Mouse (Mus musculus) limb, embryonic 11.5 days (tissue): Measurements from ENCODE around the gene Ninl. TPM values are rescaled to one million over a fixed set of nuclear protein-coding genes. Genes with fewer than 3 reads are reported as not detected.

Experiments
- ATAC-seq: fragments of 200-750 bp; cut with Nextera tagmentation; 2 replicates; pipeline ENCODE4 v1.8.0; 2017; ENCODE audit warnings: low read depth; ENCODE audit not compliant: insufficient number of reproducible peaks, low FRiP score, low TSS enrichment
- DNase-seq: peaks from one replicate; pipeline ENCODE4 v3.0.0-alpha.2; 2015; ENCODE audit warnings: low spot score
- H3K27ac ChIP-seq: fragments of 300-500 bp; sonication (generic); replicated peaks from 2 replicates; pipeline ENCODE4 v1.5.1; 2014; ENCODE audit warnings: low read depth, mild to moderate bottlenecking, low read length
- H3K27me3 ChIP-seq: fragments of 300-500 bp; sonication (generic); 2 replicates; pipeline ENCODE4 v1.6.1; 2014; ENCODE audit warnings: mild to moderate bottlenecking, low read length, mixed read lengths; ENCODE audit not compliant: control insufficient read depth, insufficient read depth
- H3K36me3 ChIP-seq: fragments of 300-500 bp; sonication (generic); 2 replicates; pipeline ENCODE4 v1.6.1; 2014; ENCODE audit warnings: mild to moderate bottlenecking, low read length, moderate library complexity, mixed read lengths; ENCODE audit not compliant: control insufficient read depth, insufficient read depth
- H3K4me1 ChIP-seq: fragments of 300-500 bp; sonication (generic); 2 replicates; pipeline ENCODE4 v1.6.1; 2014; ENCODE audit warnings: low read length, mixed read lengths; ENCODE audit not compliant: control insufficient read depth, insufficient read depth
- H3K4me2 ChIP-seq: fragments of 300-500 bp; sonication (generic); 2 replicates; pipeline ENCODE4 v1.6.1; 2014; ENCODE audit warnings: low read depth, mild to moderate bottlenecking, moderate library complexity; ENCODE audit not compliant: severe bottlenecking
- H3K4me3 ChIP-seq: fragments of 300-500 bp; sonication (generic); 2 replicates; pipeline ENCODE4 v1.5.1; 2014; ENCODE audit warnings: low read depth, low read length
- H3K9ac ChIP-seq: fragments of 300-500 bp; sonication (generic); 2 replicates; pipeline ENCODE4 v1.6.1; 2014; ENCODE audit warnings: mild to moderate bottlenecking, low read length
- H3K9me3 ChIP-seq: fragments of 300-500 bp; sonication (generic); 2 replicates; pipeline ENCODE4 v1.6.1; 2016; ENCODE audit warnings: low read length; ENCODE audit not compliant: control insufficient read depth
- WGBS: fragments of 180-500 bp; shearing (Covaris S2); extraction: QIAGEN DNeasy Blood & Tissue Kit; methylation state at CpG from one replicate; pipeline ENCODE4 v1.1.7; 2014; 5-methylcytosine and 5-hydroxymethylcytosine counted together
- polyA plus RNA-seq: library from polyadenylated mRNA; unstranded; fragments of >200 nt; fragmentation: Nextera tagmentation; extraction: Ambion mirVana; gene quantifications from 2 replicates; pipeline ENCODE4 v1.2.1, GENCODE M21; 2014

Ninl gene
- polyA plus RNA-seq, 1 experiment from 2014 or later: 11.5 TPM

GRCm38 (mm10) chr2:150973401-150974115, 65.6 kb downstream of the Ninl start:
- no peak overlapping the region for H3K4me2 ChIP-seq

GRCm38 (mm10) chr2:150972681-150973080, 66.5 kb downstream of the Ninl start:
- H3K27me3 ChIP-seq: no peaks in the 10 kb centered on the region

More at GRCm38 (mm10) chr2:150973401-150974115, 65.6 kb downstream of the Ninl start:
- H3K4me3 ChIP-seq: no peak overlapping the region
- no peak overlapping the region for H3K27ac ChIP-seq
- H3K36me3 ChIP-seq: peaks cover 2% of the 10 kb centered on the region; the same call in 1 of the 2 replicates
- no peaks in the 10 kb centered on the region for H3K9me3 ChIP-seq
- no peaks in the 10 kb centered on the region for H3K4me1 ChIP-seq
- H3K9ac ChIP-seq: no peak overlapping the region
- DNase-seq (no peak), ATAC-seq (no peak)
- H3K27me3 ChIP-seq: no peaks in the 10 kb centered on the region
- 93% methylated on average over 8 of the region's 8 CpGs for WGBS

GRCm38 (mm10) chr2:150971856-150972255, 67.3 kb downstream of the Ninl start:
- Histone ChIP-seq H3K27me3 (no peaks in the 10 kb centered on the region), H3K9ac (no peak overlapping the region), H3K4me2 (no peak overlapping the region), H3K36me3 (peaks cover 2% of the 10 kb centered on the region; the same call in 1 of the 2 replicates), H3K4me1 (no peaks in the 10 kb centered on the region), H3K4me3 (no peak overlapping the region), H3K27ac (no peak overlapping the region), H3K9me3 (no peaks in the 10 kb centered on the region)
- ATAC-seq: no peak
- WGBS: 94% methylated on average over 7 of the region's 7 CpGs
- no peak for DNase-seq

More at GRCm38 (mm10) chr2:150972681-150973080, 66.5 kb downstream of the Ninl start:
- WGBS: 96% methylated on average over 3 of the region's 3 CpGs
- H3K4me2 ChIP-seq: no peak overlapping the region
- no peaks in the 10 kb centered on the region for H3K9me3 ChIP-seq
- H3K4me3 ChIP-seq: no peak overlapping the region
- no peaks in the 10 kb centered on the region for H3K4me1 ChIP-seq
- DNase-seq (no peak), ATAC-seq (no peak)
- no peak overlapping the region for H3K27ac ChIP-seq
- peaks cover 2% of the 10 kb centered on the region; the same call in 1 of the 2 replicates for H3K36me3 ChIP-seq
- H3K9ac ChIP-seq: no peak overlapping the region

- ATAC-seq: no peak
- Histone ChIP-seq H3K27me3 (no peaks in the 10 kb centered on the region), H3K9me3 (no peaks in the 10 kb centered on the region), H3K4me2 (no peak overlapping the region), H3K9ac (no peak overlapping the region), H3K27ac (no peak overlapping the region), H3K36me3 (peaks cover 2% of the 10 kb centered on the region; the same call in 1 of the 2 replicates), H3K4me1 (no peaks in the 10 kb centered on the region), H3K4me3 (no peak overlapping the region)
- 96% methylated on average over 2 of the region's 2 CpGs for WGBS
- DNase-seq: no peak
Measured at GRCm38 (mm10) chr2:150969231-150969630, 70.0 kb downstream of the Ninl start.

- Histone ChIP-seq H3K9ac (no peak overlapping the region), H3K27me3 (no peaks in the 10 kb centered on the region), H3K9me3 (no peaks in the 10 kb centered on the region), H3K36me3 (peaks cover 2% of the 10 kb centered on the region; the same call in 1 of the 2 replicates), H3K4me1 (no peaks in the 10 kb centered on the region), H3K4me3 (no peak overlapping the region), H3K27ac (no peak overlapping the region), H3K4me2 (no peak overlapping the region)
- ATAC-seq (no peak), DNase-seq (no peak)
- 96% methylated on average over 2 of the region's 2 CpGs for WGBS
Measured at GRCm38 (mm10) chr2:150967491-150967890, 71.7 kb downstream of the Ninl start.

GRCm38 (mm10) chr2:150965951-150966350, 73.2 kb downstream of the Ninl start:
- DNase-seq: no peak
- ATAC-seq: no peak
- H3K36me3 ChIP-seq: no peaks in the 10 kb centered on the region; the same call in 1 of the 2 replicates
- no peaks in the 10 kb centered on the region for H3K9me3 ChIP-seq
- H3K4me3 ChIP-seq: no peak overlapping the region
- H3K9ac ChIP-seq: no peak overlapping the region
- no peak overlapping the region for H3K4me2 ChIP-seq
- H3K27me3 ChIP-seq: no peaks in the 10 kb centered on the region
- H3K4me1 ChIP-seq: no peaks in the 10 kb centered on the region
- 94% methylated on average over 10 of the region's 10 CpGs for WGBS
- no peak overlapping the region for H3K27ac ChIP-seq

GRCm38 (mm10) chr2:150964641-150965040, 74.5 kb downstream of the Ninl start:
- Histone ChIP-seq H3K9ac (no peak overlapping the region), H3K27ac (no peak overlapping the region), H3K4me1 (no peaks in the 10 kb centered on the region), H3K36me3 (peaks cover 3% of the 10 kb centered on the region; the same call in 1 of the 2 replicates), H3K4me3 (no peak overlapping the region), H3K4me2 (no peak overlapping the region), H3K9me3 (no peaks in the 10 kb centered on the region), H3K27me3 (no peaks in the 10 kb centered on the region)
- no peak for ATAC-seq
- WGBS: 84% methylated on average over 3 of the region's 3 CpGs
- no peak for DNase-seq

GRCm38 (mm10) chr2:150963246-150963645, 75.9 kb downstream of the Ninl start:
- Histone ChIP-seq H3K4me2 (no peak overlapping the region), H3K4me1 (no peaks in the 10 kb centered on the region), H3K9me3 (no peaks in the 10 kb centered on the region), H3K27ac (no peak overlapping the region), H3K4me3 (no peak overlapping the region), H3K27me3 (no peaks in the 10 kb centered on the region), H3K36me3 (peaks cover 3% of the 10 kb centered on the region; the same call in 1 of the 2 replicates), H3K9ac (no peak overlapping the region)
- WGBS: 86% methylated on average over 3 of the region's 3 CpGs
- no peak for DNase-seq
- ATAC-seq: no peak
